Mouse (Mus musculus): ENCODE data around the gene Olfr545.

Olfr545 gene

GRCm38 (mm10) chr7:102478926-102479325 lies 20.4 kb downstream of the Olfr545 start:
- DNase-seq (ENCODE audit: low spot score), result no peak

GRCm38 (mm10) chr7:102478425-102478824 lies 20.9 kb downstream of the Olfr545 start:
- DNase-seq (ENCODE audit: low spot score), result no peak

- DNase-seq (ENCODE audit: low spot score), result no peak
Measured at GRCm38 (mm10) chr7:102477377-102477776, 22.0 kb downstream of the Olfr545 start.

- no peak for DNase-seq (ENCODE audit: low spot score)
Measured at GRCm38 (mm10) chr7:102476601-102477000, 22.8 kb downstream of the Olfr545 start.

- DNase-seq (ENCODE audit: low spot score), result no peak
Measured at GRCm38 (mm10) chr7:102472675-102473074, 26.7 kb downstream of the Olfr545 start.

- no peak for DNase-seq (ENCODE audit: low spot score)
Measured at GRCm38 (mm10) chr7:102467566-102467965, 31.8 kb downstream of the Olfr545 start.

GRCm38 (mm10) chr7:102458618-102459380 lies 40.6 kb downstream of the Olfr545 start:
- DNase-seq (ENCODE audit: low spot score), result no peak

GRCm38 (mm10) chr7:102446438-102446837 lies 52.9 kb downstream of the Olfr545 start:
- no peak for DNase-seq (ENCODE audit: low spot score)

GRCm38 (mm10) chr7:102444301-102444700 lies 55.1 kb downstream of the Olfr545 start:
- DNase-seq (ENCODE audit: low spot score), result no peak

GRCm38 (mm10) chr7:102442432-102442831 lies 56.9 kb downstream of the Olfr545 start:
- no peak for DNase-seq (ENCODE audit: low spot score)

GRCm38 (mm10) chr7:102441657-102442391 lies 57.5 kb downstream of the Olfr545 start, which contains the start of gene Rrm1:
TSS of gene Rrm1 (plus strand) at chr7:102441695.
- DNase-seq (ENCODE audit: low spot score), result peak; percentile 94

Measured in left cerebral cortex, adult 11 months (tissue).